8 mouse cellular contexts compared by ENCODE assay signal in genomic region chr2:132252542-132253528, GRCm38 (mm10). TPM values are rescaled to one million over a fixed set of nuclear protein-coding genes. Genes with fewer than 3 reads are reported as not detected.
A peak's percentile ranks its signal among the peaks of the same experiment; 100 is the strongest.
DNase-seq lines count a peak whose midpoint lies in the region; ATAC-seq and TF ChIP-seq lines count a peak whose summit lies in the region.

Gene Pcna (minus strand): TSS chr2:132253314.

- ATAC-seq in forebrain, embryonic 11.5 days (replicated peaks; ENCODE audit: low FRiP score) = peak; percentile 99
- ATAC-seq in heart, embryonic 16.5 days (replicated peaks; ENCODE audit: extremely low read depth, insufficient read depth, low FRiP score) = peak; percentile 100
- peak; percentile 98 for ATAC-seq in liver, embryonic 15.5 days (ENCODE audit: insufficient read depth)
- ATAC-seq in neural tube, embryonic 12.5 days (ENCODE audit: low FRiP score, low read depth) = peak; percentile 100

- TF ChIP-seq POLR2A in CH12.LX (IDR thresholded peaks at IDR 0.05; ENCODE audit: low read depth, low read length) = peak; percentile 96

- H3K4me3 ChIP-seq in CH12.LX (replicated peaks in 1 of 3; ENCODE audit: low read depth in 2 of 3, low read length in 2 of 3, poor library complexity in 1 of 3) = peak within 1 kb of the TSS; percentile 77 to 79 (median 79)
- H3K4me3 ChIP-seq in forebrain, embryonic 11.5 days (ENCODE audit: low read depth, low read length) = peak within 1 kb of the TSS; percentile 57
- H3K4me3 ChIP-seq in heart, embryonic 16.5 days (ENCODE audit: low read length) = peak within 1 kb of the TSS; percentile 83
- H3K4me3 ChIP-seq in liver, embryonic 15.5 days (replicated peaks) = peak within 1 kb of the TSS; percentile 83
- H3K4me3 ChIP-seq in neural tube, embryonic 12.5 days = peak within 1 kb of the TSS; percentile 53

- H3K27me3 ChIP-seq in CH12.LX (replicated peaks) = no peaks in the 10 kb centered on the region
- H3K27me3 ChIP-seq in forebrain, embryonic 11.5 days (ENCODE audit: control insufficient read depth, insufficient read depth, low read length) = no peaks in the 10 kb centered on the region
- H3K27me3 ChIP-seq in heart, embryonic 16.5 days (ENCODE audit: control insufficient read depth, insufficient read depth, low read length) = no peaks in the 10 kb centered on the region
- H3K27me3 ChIP-seq in liver, embryonic 15.5 days = no peaks in the 10 kb centered on the region
- H3K27me3 ChIP-seq in neural tube, embryonic 12.5 days (replicated peaks) = no peaks in the 10 kb centered on the region

- peaks cover 42% of the 10 kb centered on the region for H3K79me2 ChIP-seq in CH12.LX (replicated peaks; ENCODE audit: control insufficient read depth, extremely low read depth, insufficient read depth, poor library complexity, severe bottlenecking)

- DNase-seq in CH12.LX (ENCODE audit: extremely low read depth) = peak; percentile 98
- DNase-seq in c-Kit-positive CD71-positive TER-119-negative erythroid progenitor cells, embryonic 14.5 days (ENCODE audit: low read depth) = peak; percentile 96
- peak; percentile 98 for DNase-seq in forebrain, embryonic 11.5 days (ENCODE audit: low spot score)
- DNase-seq in kidney, postnatal 36 days = peak; percentile 98
- peak; percentile 97 for DNase-seq in telencephalon, adult 2 months (ENCODE audit: low read depth, low spot score)

- H3K4me1 ChIP-seq in CH12.LX (ENCODE audit: control insufficient read depth in 1 of 2, insufficient read depth in 2 of 2) = peaks cover 0 to 36% of the 10 kb centered on the region in 2 experiments; a peak in 2 of 4 replicates
- peaks cover 13% of the 10 kb centered on the region for H3K4me1 ChIP-seq in forebrain, embryonic 11.5 days (replicated peaks; ENCODE audit: control insufficient read depth, insufficient read depth, low read length)
- H3K4me1 ChIP-seq in heart, embryonic 16.5 days (ENCODE audit: control insufficient read depth, insufficient read depth, low read length) = peaks cover 19% of the 10 kb centered on the region
- peaks cover 44% of the 10 kb centered on the region for H3K4me1 ChIP-seq in liver, embryonic 15.5 days (replicated peaks)
- H3K4me1 ChIP-seq in neural tube, embryonic 12.5 days = peaks cover 22% of the 10 kb centered on the region

- WGBS in forebrain, embryonic 11.5 days = under 1% methylated on average over 75 of the region's 79 CpGs
- whole genome bisulfite sequencing in heart, embryonic 16.5 days = under 1% methylated on average over 79 of the region's 79 CpGs
- under 1% methylated on average over 79 of the region's 79 CpGs for WGBS in liver, embryonic 15.5 days (ENCODE audit: insufficient replicate concordance)
- under 1% methylated on average over 79 of the region's 79 CpGs for WGBS in neural tube, embryonic 12.5 days

- no peak for TF ChIP-seq RAD21 in CH12.LX (IDR thresholded peaks at IDR 0.05; ENCODE audit: low read depth, low read length)

- peak within 1 kb of the TSS; percentile 96 for H3K9ac ChIP-seq in CH12.LX (ENCODE audit: insufficient read depth, low read depth)
- peak within 1 kb of the TSS; percentile 70 for H3K9ac ChIP-seq in forebrain, embryonic 11.5 days (ENCODE audit: low read length)
- H3K9ac ChIP-seq in heart, embryonic 16.5 days (ENCODE audit: low read length) = peak within 1 kb of the TSS; percentile 73
- peak within 1 kb of the TSS; percentile 71 for H3K9ac ChIP-seq in liver, embryonic 15.5 days
- H3K9ac ChIP-seq in neural tube, embryonic 12.5 days = peak within 1 kb of the TSS; percentile 52

- TF ChIP-seq EP300 in CH12.LX (IDR thresholded peaks at IDR 0.05; ENCODE audit: low read length) = no peak

- H3K27ac ChIP-seq in CH12.LX (ENCODE audit: insufficient read depth, low read depth) = peak within 1 kb of the TSS; percentile 75
- H3K27ac ChIP-seq in forebrain, embryonic 11.5 days (ENCODE audit: low read depth, low read length) = peak within 1 kb of the TSS; percentile 69
- H3K27ac ChIP-seq in heart, embryonic 16.5 days (ENCODE audit: low read length) = peak within 1 kb of the TSS; percentile 83
- peak within 1 kb of the TSS; percentile 85 for H3K27ac ChIP-seq in liver, embryonic 15.5 days (replicated peaks)
- H3K27ac ChIP-seq in neural tube, embryonic 12.5 days = peak within 1 kb of the TSS; percentile 42; the same call in 1 of the 2 replicates

- H3K4me2 ChIP-seq in CH12.LX (ENCODE audit: insufficient read depth, low read depth, poor library complexity, severe bottlenecking) = peak within 1 kb of the TSS; percentile 93
- H3K4me2 ChIP-seq in forebrain, embryonic 11.5 days (ENCODE audit: low read depth, low read length, severe bottlenecking) = peak within 1 kb of the TSS; percentile 63
- peak within 1 kb of the TSS; percentile 84 for H3K4me2 ChIP-seq in heart, embryonic 16.5 days (ENCODE audit: low read depth, low read length)
- H3K4me2 ChIP-seq in liver, embryonic 15.5 days = peak within 1 kb of the TSS; percentile 77
- H3K4me2 ChIP-seq in neural tube, embryonic 12.5 days (replicated peaks) = peak within 1 kb of the TSS; percentile 71

- H3K36me3 ChIP-seq in CH12.LX (replicated peaks in 1 of 2; ENCODE audit: control insufficient read depth in 1 of 2, insufficient read depth in 1 of 2, low read length in 1 of 2) = peaks cover 27 to 42% of the 10 kb centered on the region in 2 experiments
- H3K36me3 ChIP-seq in forebrain, embryonic 11.5 days (ENCODE audit: control insufficient read depth, insufficient read depth, low read length) = no peaks in the 10 kb centered on the region; the same call in 1 of the 2 replicates
- peaks cover 18% of the 10 kb centered on the region for H3K36me3 ChIP-seq in heart, embryonic 16.5 days (ENCODE audit: control insufficient read depth, insufficient read depth)
- peaks cover 40% of the 10 kb centered on the region for H3K36me3 ChIP-seq in liver, embryonic 15.5 days (replicated peaks)
- H3K36me3 ChIP-seq in neural tube, embryonic 12.5 days = peaks cover 13% of the 10 kb centered on the region

- in situ Hi-C loops in CH12.LX (cut with MboI; ENCODE audit: low pct_ligation_motif_present, low pct_unique_long_range_greater_than_20kb, low sequenced_read_pairs) = no loop called here

- TF ChIP-seq CTCF in CH12.LX (conservative IDR thresholded peaks at IDR 0.05 in 1 of 2, IDR thresholded peaks at IDR 0.05 in 1 of 2; ENCODE audit: low read depth in 2 of 2, low read length in 2 of 2) = no peak

- no peaks in the 10 kb centered on the region for H3K9me3 ChIP-seq in CH12.LX (replicated peaks; ENCODE audit: low read length)
- H3K9me3 ChIP-seq in forebrain, embryonic 11.5 days (ENCODE audit: control insufficient read depth, low read length) = no peaks in the 10 kb centered on the region
- H3K9me3 ChIP-seq in heart, embryonic 16.5 days (replicated peaks; ENCODE audit: control insufficient read depth, low read length) = no peaks in the 10 kb centered on the region
- no peaks in the 10 kb centered on the region for H3K9me3 ChIP-seq in liver, embryonic 15.5 days (replicated peaks)
- no peaks in the 10 kb centered on the region for H3K9me3 ChIP-seq in neural tube, embryonic 12.5 days

- dilution Hi-C loops in CH12.LX (cut with MboI; ENCODE audit: extremely low pct_ligation_motif_present, extremely low pct_unique_long_range_greater_than_20kb, low sequenced_read_pairs) = no loop called here

TF ChIP-seq in CH12.LX, 34 proteins besides CTCF, POLR2A, EP300 and RAD21 (continues in another document):
- TF ChIP-seq MEF2A (IDR thresholded peaks at IDR 0.05; ENCODE audit: borderline replicate concordance, low read depth, low read length) = peak; percentile 25; the same call in 1 of the 2 replicates
- TF ChIP-seq ELF1 (IDR thresholded peaks at IDR 0.05; ENCODE audit: low read depth, low read length) = peak; percentile 87
- TF ChIP-seq IRF4 (IDR thresholded peaks at IDR 0.05; ENCODE audit: low read depth, low read length) = peak; percentile 73
- TF ChIP-seq UBTF (IDR thresholded peaks at IDR 0.05; ENCODE audit: low read depth, low read length) = 0 out of 2 replicates have a peak, but pooled peaks have one; percentile 46
- peak; percentile 73; the same call in 1 of the 2 replicates for TF ChIP-seq MAX (IDR thresholded peaks at IDR 0.05; ENCODE audit: low read length)
- TF ChIP-seq E2F4 (IDR thresholded peaks at IDR 0.05; ENCODE audit: insufficient replicate concordance, low read depth, low read length) = peak; percentile 97
- TF ChIP-seq TBP (conservative IDR thresholded peaks at IDR 0.05; ENCODE audit: low read depth, low read length) = peak; percentile 93
- peak; percentile 61 for TF ChIP-seq NRF1 (IDR thresholded peaks at IDR 0.05; ENCODE audit: low read depth, low read length)
- TF ChIP-seq HCFC1 (IDR thresholded peaks at IDR 0.05; ENCODE audit: low read depth, low read length) = peak; percentile 56
- TF ChIP-seq USF2 (conservative IDR thresholded peaks at IDR 0.05; ENCODE audit: low read depth, low read length) = no peak
- no peak for TF ChIP-seq MAFK (IDR thresholded peaks at IDR 0.05; ENCODE audit: insufficient replicate concordance, low read length)
- TF ChIP-seq BHLHE40 (IDR thresholded peaks at IDR 0.05; ENCODE audit: low read depth, low read length) = peak; percentile 32; the same call in 1 of the 2 replicates
- no peak for TF ChIP-seq ZC3H11A (IDR thresholded peaks at IDR 0.05; ENCODE audit: low read depth, low read length)
- no peak for TF ChIP-seq PAX5 (IDR thresholded peaks at IDR 0.05; ENCODE audit: low read length)
- TF ChIP-seq RCOR1 (conservative IDR thresholded peaks at IDR 0.05; ENCODE audit: low read depth, low read length) = peak; percentile 29; the same call in 1 of the 2 replicates
- peak; percentile 48; the same call in 1 of the 2 replicates for TF ChIP-seq ETS1 (conservative IDR thresholded peaks at IDR 0.05; ENCODE audit: low read depth, low read length)
- peak; percentile 63 for TF ChIP-seq MXI1 (IDR thresholded peaks at IDR 0.05; ENCODE audit: low read depth, low read length)
- TF ChIP-seq MYC (IDR thresholded peaks at IDR 0.05; ENCODE audit: low read depth, low read length) = 0 out of 2 replicates have a peak, but pooled peaks have one; percentile 21
- peak; percentile 88 for TF ChIP-seq TCF12 (IDR thresholded peaks at IDR 0.05; ENCODE audit: low read depth, low read length)
- no peak for TF ChIP-seq JUND (conservative IDR thresholded peaks at IDR 0.05; ENCODE audit: low read depth, low read length)
- TF ChIP-seq USF1 (IDR thresholded peaks at IDR 0.05; ENCODE audit: low read depth, low read length) = peak; percentile 59
- peak; percentile 80 for TF ChIP-seq CHD2 (IDR thresholded peaks at IDR 0.05; ENCODE audit: low read length)

RNA-seq across cellular contexts. Expression of gene Pcna, which starts in this region (rescaled TPM):
- total RNA-seq in CH12.LX (2012; rRNA removed) (354 and 466 TPM in 2 replicates), CH12.LX (2014; rRNA removed) (839 and 915 TPM in 2 replicates)
- 550 and 554 TPM in 2 replicates for polyA plus RNA-seq in CH12.LX (2012; ENCODE audit: insufficient read length, low read depth)
- polyA plus RNA-seq in forebrain, embryonic 11.5 days (2014; fragmentation: Nextera tagmentation; extraction: Ambion mirVana) = 422 and 431 TPM in 2 replicates
- 151 and 206 TPM in 2 replicates for polyA plus RNA-seq in heart, embryonic 16.5 days (2015; fragmentation: Nextera tagmentation; extraction: Ambion mirVana)
- 249 and 274 TPM in 2 replicates for polyA plus RNA-seq in liver, embryonic 15.5 days (2015; fragmentation: Nextera tagmentation; extraction: Ambion mirVana)
- polyA plus RNA-seq in neural tube, embryonic 12.5 days (2016; fragmentation: Nextera tagmentation; extraction: Ambion mirVana) = 189 and 190 TPM in 2 replicates

Comparison
In these comparisons a context has a peak if more than half of its experiments do, and no peak if none do; other contexts are left out.
1. Peak in every context shown above with its lines: DNase-seq, ATAC-seq, H3K4me3 ChIP-seq and H3K27ac ChIP-seq.